Mouse (Mus musculus): ENCODE results near the gene Ccdc86.

DNA sequence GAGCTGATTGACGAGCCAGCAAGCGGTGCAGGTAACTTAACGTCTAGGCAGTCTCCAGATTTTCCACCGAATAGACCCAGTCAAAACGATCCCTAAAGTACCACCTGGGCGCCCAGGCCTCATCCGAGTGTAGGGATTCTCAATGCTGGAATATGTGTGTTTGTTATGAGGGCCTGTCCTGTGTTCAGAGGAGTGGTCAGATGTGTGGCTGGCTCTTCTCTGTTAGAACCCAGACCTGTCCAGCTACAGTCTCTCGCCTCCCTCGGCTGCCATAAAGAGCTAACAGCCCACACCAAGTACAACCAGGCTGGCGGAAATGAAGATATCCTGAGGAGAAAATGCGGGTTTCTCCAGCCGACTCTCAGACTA is 10.9 kb upstream of the Ccdc86 start:
- no peak for TF ChIP-seq FLI1 (IDR thresholded peaks at IDR 0.05; ENCODE audit: low read length)
- TF ChIP-seq GATA1 (IDR thresholded peaks at IDR 0.05; ENCODE audit: borderline replicate concordance, low read length), result no peak

Measured in megakaryocyte, embryonic 14.5 days (primary cell).